Mouse (Mus musculus): Measurements from ENCODE around the gene Mapk12. TPM values are rescaled to one million over a fixed set of nuclear protein-coding genes. Genes with fewer than 3 reads are reported as not detected.

Mapk12 gene
- total RNA-seq, 2 experiments from 2014 or later, result 4.1 to 5.0 TPM

DNA sequence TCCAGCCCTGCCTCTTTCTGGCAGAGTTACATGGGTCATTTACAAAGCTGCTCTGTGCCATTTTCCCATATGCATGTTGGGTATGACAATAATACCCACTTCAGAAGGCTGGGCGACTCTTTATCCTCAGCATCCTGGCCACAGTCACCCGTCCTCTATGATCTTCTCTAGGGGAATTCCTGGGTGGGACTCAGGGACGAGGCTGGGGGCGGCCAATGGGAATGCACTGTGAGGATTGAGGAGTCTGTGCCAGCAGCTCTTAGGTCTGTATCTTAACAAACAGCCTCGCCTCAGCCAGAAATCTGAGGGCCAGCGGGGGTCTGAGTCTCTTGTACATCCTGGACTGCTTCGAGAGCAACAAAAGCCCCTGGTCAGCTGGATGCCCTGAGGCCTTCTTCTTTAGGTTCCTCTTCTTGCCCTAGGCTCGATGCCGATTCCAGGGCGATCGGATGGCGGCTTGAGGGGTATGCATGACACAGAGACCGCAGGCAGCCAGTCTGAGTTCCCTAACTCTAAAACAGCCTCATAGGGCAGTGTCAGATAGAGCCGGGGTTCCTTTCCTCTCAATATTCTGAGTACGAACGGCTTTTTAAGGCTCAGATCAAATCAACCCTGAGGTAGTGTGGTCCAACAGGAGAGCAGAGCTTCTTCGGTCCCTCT, 31.9 kb upstream of the Mapk12 start:
- intact Hi-C loops (cut with DNase I), result no loop called here

DNA sequence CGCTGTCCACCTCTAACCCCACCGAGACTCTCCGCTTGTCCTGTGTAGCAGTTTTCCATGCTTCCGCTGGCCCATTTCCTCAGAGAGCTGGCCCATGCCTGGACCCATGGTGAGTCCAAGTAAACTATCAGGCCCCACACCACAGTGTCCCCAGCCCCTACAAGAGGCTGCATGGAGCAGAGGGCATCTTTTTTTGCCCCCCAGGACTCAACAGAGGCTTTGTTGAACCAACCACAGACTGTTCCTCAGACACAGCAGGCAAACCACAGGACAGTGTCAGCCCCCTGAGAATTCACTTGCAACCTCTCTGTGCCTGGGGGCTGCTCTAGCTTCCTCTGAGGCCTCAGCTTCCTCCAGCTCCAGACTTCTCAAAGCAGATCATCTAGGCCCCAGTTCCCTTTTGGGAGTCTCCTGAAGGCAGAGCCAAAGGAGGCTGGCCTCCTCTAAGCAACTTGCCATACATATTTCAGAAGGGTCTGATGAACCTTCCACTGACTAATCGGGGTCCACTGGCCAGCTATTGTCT, 31.1 kb upstream of the Mapk12 start:
- intact Hi-C loops (cut with DNase I), result no loop called here

More for the DNA sequence above, 31.9 kb upstream of the Mapk12 start:
- peak; percentile 20 for DNase-seq

DNA sequence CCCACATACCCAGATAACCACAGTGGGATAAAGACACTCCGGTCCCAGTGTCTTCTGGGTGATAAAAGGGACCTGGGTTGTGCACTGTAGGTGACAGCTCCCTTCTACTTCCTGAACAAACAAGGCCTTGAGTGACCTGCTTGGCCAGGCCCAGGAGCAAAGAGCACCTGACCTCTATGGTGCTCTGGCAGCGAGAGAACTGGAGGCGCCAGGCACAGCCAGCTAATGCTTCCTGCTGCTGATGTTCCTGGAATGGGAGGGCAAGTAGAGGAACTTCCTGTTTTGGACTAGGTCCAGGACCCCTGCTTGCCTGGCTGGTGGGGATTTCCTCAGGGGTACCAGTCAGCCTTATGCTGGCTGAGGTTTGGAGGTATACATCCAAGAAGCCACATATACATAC, 29.6 kb upstream of the Mapk12 start:
- DNase-seq, result peak; percentile 24
- intact Hi-C loops (cut with DNase I), result no loop called here

More for the DNA sequence above, 31.1 kb upstream of the Mapk12 start:
- DNase-seq, result no peak

DNA sequence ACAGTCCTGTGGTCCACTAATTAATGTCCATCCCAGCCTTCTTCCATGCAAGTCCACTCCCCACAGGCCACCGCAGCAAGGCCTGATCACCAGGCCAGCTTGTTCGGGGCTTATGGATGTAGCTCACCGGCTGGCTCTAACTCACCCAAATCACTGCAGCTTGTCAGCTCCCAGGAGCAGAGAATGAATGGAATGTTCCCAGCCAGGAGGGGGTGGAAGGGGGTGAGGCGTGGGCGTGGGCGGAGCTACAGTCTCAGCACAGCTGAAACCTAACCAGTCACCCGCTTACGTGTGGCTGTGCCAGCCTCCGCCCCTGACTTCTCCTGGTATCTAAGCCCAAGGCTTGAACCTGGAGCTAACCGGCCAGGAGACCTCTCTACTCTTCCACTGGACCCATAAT, 28.9 kb upstream of the Mapk12 start:
- peak; percentile 67 for DNase-seq
- intact Hi-C loops (cut with DNase I), result no loop called here

DNA sequence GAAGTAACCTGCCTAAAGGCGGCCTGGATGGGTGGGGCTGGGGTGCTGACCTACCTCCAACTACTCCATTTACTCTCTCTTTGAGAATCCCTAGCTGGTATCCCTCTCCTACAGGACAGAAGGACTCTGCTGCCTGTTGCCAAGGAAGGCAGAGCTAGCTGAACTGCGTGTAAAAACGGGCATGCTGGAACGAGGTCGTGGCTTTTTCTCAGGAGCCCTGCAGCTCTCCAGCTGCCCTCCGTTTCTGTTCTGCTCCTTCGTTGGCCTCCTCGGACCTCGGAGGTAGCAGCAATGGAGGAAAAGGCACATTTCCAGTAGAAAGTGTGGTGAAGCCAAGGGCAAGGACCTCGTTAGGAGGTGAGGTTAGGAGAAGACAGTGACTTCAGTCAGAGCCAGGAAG, 28.4 kb upstream of the Mapk12 start:
- DNase-seq, result peak; percentile 3
- intact Hi-C loops (cut with DNase I), result no loop called here

DNA sequence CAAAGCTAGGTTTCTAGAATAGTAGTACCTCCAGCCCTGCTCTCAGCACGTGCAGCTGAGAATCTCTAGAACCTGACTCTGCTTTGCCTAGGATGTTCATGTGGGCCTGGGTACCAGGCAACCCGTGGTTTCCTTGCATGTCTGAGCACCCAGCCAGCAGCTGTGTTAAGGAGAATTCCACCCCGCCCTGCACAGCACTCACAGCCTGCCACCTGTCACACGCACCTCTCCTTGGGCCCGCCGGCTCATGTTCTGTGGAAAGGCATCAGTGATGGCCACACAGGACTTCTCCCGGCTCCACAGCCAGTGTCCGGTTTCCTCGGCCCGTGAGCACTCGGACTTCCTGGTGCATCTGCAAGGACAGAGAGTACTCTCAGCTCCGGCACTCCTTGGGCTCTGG, 25.0 kb upstream of the Mapk12 start:
- DNase-seq, result no peak
- intact Hi-C loops (cut with DNase I), result no loop called here

DNA sequence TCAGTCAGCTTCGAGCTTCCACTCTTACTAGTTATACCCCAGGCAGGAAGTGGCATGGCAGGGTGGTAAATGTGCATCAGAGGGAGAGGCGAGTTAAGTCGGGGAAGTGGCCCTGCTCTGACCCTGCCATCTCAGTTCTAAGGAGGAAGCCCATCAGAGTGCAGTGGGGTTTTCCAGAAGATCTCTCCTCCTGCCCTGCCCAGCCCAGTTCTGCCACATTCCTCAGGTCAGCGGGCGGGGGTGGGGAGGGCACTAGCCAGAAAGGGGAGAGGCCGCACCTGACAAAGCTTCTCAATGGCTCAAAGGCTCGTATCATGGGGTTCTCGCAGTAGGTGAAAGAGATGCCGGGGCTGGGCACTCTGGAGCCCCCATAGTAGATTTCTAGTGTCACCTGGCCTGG, 20.9 kb upstream of the Mapk12 start:
- DNase-seq, result no peak
- intact Hi-C loops (cut with DNase I), result no loop called here

DNA sequence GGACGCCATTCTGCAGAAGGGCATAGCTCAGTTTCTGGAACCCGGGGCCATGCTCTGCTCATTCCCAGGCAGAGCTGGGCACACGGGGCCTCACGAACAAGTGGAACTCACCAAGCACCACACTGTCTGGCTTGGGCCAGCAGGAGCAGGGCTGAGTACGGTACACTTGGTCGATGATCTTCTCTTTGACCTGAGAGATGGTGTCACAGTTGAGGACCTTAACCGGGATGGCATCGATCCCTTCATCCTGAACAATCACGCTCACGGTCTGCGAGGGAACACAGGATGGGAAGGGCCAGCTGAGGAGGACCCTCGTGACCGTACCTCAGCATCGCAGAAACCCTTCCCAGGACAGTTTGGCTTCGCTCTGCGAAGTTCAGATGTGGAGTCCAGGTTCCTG, 18.0 kb upstream of the Mapk12 start:
- no peak for DNase-seq
- intact Hi-C loops (cut with DNase I), result no loop called here

DNA sequence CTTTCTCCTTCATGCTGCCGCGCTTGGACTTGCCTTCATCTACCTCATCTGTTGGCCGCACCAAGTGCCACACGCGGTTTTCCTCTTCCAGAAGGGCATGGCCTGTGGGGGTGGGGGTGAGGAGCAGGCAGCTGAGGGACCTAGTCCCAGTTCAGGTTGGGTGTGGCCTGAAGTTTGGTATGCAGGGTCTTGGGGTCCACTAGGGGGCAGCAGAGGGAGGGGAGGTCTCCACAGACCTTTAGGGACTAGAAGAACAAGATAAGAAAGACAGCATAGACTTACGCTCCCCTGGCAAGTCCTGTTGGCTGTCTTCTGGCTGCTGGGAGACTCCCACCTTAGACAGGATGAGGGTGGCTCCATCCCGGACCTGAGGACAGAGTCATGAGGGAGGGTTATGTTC, 17.5 kb upstream of the Mapk12 start:
- DNase-seq, result peak; percentile 82
- intact Hi-C loops (cut with DNase I), result no loop called here

DNA sequence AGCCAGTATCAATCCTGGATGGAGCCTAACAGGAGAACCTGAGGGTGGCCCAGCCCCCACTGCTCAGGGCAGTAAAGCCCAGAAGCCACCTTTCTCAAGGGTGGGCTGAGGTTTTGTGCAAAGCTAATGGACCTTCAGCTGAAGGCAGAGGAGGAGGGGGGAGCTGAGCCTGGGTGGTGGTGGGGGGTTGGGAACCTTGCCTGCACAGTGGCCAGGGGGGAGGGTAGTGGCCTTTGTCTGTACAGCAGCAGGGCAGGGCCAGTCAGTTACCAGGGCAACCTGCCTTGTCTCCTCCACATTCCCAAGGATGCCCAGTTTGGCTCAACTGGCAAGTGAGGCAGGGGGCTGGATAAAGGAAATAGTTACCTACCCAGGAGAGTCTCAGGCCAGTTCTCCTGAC, 11.8 kb upstream of the Mapk12 start:
- no peak for DNase-seq
- intact Hi-C loops (cut with DNase I), result no loop called here

DNA sequence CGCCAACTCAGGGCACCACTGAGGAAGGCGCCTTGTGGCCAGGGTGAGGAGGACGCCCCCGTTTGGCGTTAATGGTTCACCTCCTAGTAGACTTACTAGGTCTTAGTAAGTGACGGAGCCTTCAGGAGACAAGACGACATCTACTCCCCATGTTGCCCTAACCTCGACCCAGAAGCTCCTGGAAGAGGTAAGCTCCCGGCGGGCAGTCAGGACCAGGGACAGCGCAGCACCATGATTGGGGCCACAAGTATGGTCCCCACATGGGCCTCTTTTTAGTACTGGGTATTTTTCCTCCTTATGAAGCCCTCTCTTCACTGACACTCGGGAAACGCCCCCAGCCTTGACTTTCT, 9.5 kb upstream of the Mapk12 start:
- intact Hi-C loops (cut with DNase I), result no loop called here
- DNase-seq, result no peak

DNA sequence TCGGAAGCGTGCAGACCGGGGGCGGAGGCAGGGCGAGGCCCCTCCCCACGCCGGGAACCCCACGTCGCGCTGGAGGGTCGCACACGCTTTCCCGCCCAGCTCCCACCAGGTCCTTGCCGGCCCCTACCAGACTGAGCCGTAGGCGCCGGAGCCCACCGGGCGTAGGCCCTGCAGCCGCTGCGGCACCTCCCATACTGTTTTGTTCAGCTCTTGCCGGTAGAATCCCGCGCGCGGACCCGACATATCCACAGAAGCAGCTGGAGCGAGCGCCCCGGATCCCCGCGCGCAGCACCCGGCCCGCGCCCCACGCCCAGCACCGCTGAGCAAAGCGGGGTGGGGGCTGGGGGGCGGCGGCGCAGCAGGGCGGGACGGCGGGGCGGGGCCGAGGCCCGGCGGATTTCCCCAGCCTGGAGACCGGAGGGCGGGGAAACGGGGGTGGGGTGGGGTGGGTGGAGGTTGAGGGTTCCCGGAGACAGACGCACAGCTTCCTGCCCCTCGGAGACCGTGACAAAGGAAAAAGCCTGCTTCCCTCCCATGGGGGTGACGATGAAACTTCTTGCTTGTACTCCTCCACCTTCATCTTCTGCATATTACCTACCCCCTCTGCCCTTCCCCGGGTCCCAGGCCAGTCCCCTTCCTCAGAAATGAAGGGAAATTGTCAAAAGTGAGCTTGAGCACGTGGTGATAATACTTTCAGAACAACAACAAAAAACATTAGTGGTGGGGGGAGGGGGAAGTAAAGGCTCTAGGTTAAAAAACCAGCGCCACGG, 9.0 kb upstream of the Mapk12 start, which contains the start of gene Mapk11:
TSS of gene Mapk11 (minus strand) at position 358 of the 770 bp plus-strand sequence.
- intact Hi-C loops (cut with DNase I), result no loop called here
- peak; percentile 65 for DNase-seq

DNA sequence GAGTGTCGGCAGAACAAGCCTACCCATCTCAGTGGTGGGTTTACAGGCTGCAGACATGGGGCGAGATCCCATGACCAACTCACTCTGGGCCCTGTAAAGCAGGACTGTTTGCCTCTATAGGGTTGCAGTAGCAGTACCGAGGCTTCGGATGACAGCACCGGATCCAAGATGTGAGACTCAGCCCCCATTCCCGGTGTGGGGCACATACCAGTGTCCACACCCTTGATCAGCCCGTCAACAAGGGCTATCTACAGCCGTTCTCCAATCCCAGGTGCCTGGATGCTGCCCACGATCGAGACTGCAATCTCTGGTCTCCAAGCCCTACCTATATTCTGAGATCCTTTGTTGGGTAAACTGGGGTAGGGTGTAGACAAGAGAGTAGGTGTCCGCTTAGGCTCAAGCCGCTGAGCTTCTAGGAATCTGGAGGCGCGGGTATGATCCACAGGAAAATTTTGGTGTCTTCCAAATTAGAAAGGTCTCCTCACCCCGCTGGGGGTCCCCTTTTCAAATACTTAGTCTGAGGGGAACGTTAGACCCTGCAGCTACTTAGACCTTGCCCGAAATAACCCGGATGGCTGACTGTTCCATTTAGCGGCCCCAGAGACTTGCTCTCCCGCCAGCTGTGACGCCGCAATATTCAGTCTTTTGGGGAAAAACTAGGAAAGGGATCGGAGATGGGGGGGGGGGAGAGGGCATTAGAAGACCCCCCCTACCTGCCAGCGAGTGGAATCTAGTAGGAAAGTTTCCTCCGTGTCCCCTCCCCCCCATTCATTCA, 8.2 kb upstream of the Mapk12 start:
- intact Hi-C loops (cut with DNase I), result no loop called here
- DNase-seq, result no peak

DNA sequence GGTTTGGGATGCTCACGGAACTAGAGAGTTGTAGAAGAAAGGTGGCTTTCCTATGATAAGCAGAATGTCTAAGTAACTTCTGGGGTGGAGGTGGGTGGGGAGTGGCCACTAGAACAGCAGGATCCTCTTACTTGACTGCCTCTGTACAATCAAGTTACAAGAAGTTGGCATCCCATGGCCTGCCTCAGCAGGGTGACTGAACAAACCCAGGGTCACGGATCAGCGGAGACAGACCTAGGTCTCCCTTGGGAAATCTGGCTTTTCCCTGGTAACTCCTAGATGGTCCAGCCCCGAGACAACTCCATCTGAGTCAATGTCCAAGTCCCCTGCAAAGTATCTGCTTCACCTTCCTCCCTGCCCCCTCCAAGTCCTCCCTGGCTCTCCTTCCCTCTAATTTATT, 7.4 kb upstream of the Mapk12 start:
- intact Hi-C loops (cut with DNase I), result no loop called here
- no peak for DNase-seq

DNA sequence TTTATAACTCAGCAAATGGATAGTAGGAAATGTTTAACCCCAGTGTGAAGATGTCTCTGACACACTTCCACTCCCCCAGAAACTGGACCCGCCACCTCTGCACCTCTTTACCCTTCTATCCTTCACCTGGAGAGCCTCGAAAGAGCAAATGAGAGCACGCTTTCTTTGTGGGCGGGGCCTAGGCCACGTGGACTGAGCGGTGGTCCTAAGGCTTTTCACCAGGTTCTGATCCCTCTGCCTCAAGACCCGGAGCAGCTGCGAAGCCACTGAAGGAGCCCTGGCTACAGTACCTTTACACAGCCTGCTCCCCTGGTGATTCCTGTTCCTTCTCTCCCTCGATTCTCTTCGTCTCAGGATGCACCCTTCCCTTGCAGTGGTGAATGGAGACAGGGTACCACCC, 7.0 kb upstream of the Mapk12 start:
- DNase-seq, result no peak
- intact Hi-C loops (cut with DNase I), result no loop called here

DNA sequence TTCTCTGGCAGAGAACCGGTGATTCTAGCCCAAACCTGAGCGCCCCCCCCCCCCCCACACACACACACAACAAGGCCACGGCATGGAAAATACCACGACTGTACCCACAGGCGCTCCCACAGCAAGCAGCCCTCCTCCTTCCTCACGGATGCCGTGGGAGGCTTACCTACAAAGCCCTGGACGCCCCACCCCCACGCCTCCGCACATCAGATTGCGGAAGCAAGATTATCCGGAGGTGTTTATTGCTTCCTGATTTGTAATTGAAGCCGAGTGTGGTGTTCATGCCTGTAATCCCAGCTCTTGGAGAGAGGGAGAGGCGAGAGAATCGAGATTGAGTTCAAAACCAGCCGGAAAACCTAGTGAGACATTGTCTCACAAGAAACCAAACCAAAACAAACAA, 6.5 kb upstream of the Mapk12 start:
- intact Hi-C loops (cut with DNase I), result no loop called here
- DNase-seq, result no peak

DNA sequence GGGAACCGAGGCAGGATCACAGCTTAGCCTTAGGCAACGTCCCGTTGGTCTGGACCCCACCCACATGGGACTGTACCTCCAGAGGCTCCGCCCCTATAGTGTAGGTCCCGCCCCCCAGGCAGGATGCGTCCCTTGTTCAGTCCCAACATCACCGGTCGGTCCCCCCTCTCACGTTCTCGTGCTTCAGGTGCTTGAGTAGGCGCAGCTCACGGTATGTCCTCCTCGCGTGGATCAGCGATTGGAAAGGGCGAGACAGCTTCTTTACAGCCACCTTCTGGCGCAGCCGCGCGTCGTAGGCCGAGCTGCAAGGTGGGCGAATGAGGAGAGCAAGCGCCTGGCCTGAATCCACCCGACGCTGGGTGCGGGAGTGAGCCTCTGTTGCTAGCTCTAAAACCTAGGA, 6.0 kb upstream of the Mapk12 start:
- intact Hi-C loops (cut with DNase I), result no loop called here
- peak; percentile 49 for DNase-seq

DNA sequence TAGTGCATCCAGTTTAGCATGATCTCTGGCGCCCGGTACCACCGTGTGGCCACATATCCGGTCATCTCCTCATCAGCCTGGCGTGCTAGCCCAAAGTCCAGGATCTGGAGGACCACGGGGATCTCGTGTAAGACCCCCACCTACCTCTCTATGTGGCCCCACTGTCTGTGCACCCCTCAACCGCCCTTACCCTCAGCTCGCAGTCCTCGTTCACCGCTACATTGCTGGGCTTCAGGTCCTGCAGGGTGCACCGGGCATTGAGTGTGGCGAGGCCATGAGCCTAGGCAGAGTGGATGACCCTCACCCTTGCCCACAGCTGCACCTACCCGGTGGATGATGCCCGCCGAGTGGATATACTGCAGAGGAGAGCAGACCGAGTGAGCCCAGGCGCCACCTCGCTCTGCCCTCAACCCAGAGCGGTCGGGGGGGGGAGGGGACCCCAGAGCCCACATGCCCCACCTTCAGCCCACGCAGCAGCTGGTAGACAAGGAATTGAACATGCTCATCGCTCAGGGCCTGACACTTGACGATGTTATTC, 5.4 kb upstream of the Mapk12 start:
- no peak for DNase-seq
- intact Hi-C loops (cut with DNase I), result no loop called here

DNA sequence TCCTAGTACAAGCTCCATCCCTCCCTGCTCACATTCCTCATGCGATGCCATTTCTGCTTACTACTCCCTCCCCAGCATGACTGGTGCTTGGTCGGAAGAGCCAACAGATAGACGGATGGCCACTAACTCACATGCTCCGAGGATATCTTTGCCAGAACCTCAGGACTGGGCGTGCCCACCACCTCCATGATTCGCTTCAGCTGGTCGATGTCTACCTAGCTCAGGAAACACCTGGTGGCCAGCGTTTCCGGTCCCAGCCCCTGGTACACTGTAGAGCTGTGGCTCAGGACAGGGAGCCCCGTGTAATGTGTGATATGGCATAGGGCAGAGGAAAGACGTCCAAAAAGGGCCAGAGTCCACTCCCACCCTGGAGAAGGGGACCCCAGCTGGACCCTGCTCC, 4.5 kb upstream of the Mapk12 start:
- no peak for DNase-seq
- intact Hi-C loops (cut with DNase I), result no loop called here

DNA sequence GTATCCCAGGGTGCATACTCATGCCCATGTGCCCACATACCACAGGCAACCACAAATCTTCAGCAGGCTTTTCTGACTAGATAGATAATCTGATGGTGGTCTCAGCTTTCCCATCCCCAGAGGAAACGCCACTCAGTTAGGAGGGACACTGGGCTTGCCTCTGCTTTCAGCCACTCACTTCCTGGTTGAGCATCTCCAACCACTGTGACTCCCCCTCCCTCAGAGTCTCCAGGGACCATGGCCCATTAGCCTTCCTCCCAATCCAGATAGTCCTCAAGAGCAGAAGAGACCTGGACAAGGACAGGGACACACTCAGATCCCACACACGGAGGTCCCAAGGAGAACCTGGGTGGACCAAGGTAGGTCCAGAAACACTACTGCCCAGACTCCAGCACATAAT, 2.6 kb upstream of the Mapk12 start:
- intact Hi-C loops (cut with DNase I), result no loop called here
- no peak for DNase-seq

DNA sequence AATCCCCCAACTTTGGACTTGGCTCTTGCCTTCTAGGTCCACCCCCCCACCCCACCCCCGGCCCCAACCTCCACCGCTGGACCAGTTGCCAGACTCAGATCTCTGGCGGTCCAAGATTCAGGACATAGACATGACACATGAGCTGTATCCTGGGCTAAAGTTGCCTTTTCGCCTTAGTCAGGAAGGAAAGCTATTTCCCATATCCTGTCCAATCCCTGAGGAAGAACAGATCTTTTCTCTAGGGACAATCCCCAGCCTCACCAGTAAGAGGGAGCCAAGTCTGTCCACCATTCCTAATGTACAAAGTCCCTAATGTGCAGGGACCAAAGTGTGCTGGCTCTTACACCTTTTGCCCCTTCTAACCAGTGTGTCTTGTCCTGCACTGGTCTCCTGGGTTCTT, 1.4 kb upstream of the Mapk12 start:
- intact Hi-C loops (cut with DNase I), result no loop called here
- no peak for DNase-seq
